Mouse (Mus musculus) lung, postnatal 25 days (tissue): ENCODE results near the gene Lcat.
A peak's percentile ranks its signal among the peaks of the same experiment; 100 is the strongest.

Source experiments
- DNase-seq: peaks from one replicate; pipeline ENCODE4 v3.0.0; 2022; ENCODE audit warnings: low spot score

Gene Lcat

GRCm38 (mm10) chr8:105942542-105942941, 640 bp downstream of the Lcat start:
- no peak for DNase-seq

GRCm38 (mm10) chr8:105942026-105942425, 1.2 kb downstream of the Lcat start:
- DNase-seq = no peak

GRCm38 (mm10) chr8:105938306-105938669, 4.9 kb downstream of the Lcat start, which contains the start of gene Psmb10:
Psmb10 (minus strand) TSS chr8:105938444.
- no peak for DNase-seq

- peak; percentile 55 for DNase-seq
These were observed 5.5 kb downstream of the Lcat start for GRCm38 (mm10) chr8:105937496-105938305.

- DNase-seq = peak; percentile 92
These were observed 6.2 kb downstream of the Lcat start for GRCm38 (mm10) chr8:105936866-105937475.

GRCm38 (mm10) chr8:105935863-105936603, 7.1 kb downstream of the Lcat start:
- no peak for DNase-seq

GRCm38 (mm10) chr8:105935105-105935504, 8.1 kb downstream of the Lcat start:
- DNase-seq = no peak

GRCm38 (mm10) chr8:105933762-105934161, 9.4 kb downstream of the Lcat start, which contains the start of gene Ctrl:
Ctrl (minus strand) TSS chr8:105933862.
- DNase-seq = no peak

- no peak for DNase-seq
These were observed 10.7 kb downstream of the Lcat start for GRCm38 (mm10) chr8:105932525-105932924.

GRCm38 (mm10) chr8:105931271-105931670, 11.9 kb downstream of the Lcat start:
- no peak for DNase-seq

GRCm38 (mm10) chr8:105930602-105931001, 12.6 kb downstream of the Lcat start:
- peak; percentile 83 for DNase-seq

- DNase-seq = no peak
These were observed 18.1 kb downstream of the Lcat start for GRCm38 (mm10) chr8:105925123-105925522.

- DNase-seq = no peak
These were observed 23.8 kb downstream of the Lcat start for GRCm38 (mm10) chr8:105919390-105919789.

- no peak for DNase-seq
These were observed 42.1 kb downstream of the Lcat start for GRCm38 (mm10) chr8:105900941-105901616.

GRCm38 (mm10) chr8:105900180-105900940, 42.8 kb downstream of the Lcat start, which contains the start of gene Pskh1:
Pskh1 (plus strand) TSS chr8:105900441.
- DNase-seq = peak; percentile 92

- no peak for DNase-seq
These were observed 45.2 kb downstream of the Lcat start for GRCm38 (mm10) chr8:105897801-105898480.

GRCm38 (mm10) chr8:105893339-105893738, 49.8 kb downstream of the Lcat start, which contains the start of gene Nrn1l:
Nrn1l (plus strand) TSS chr8:105893567.
- peak; percentile 65 for DNase-seq

- no peak for DNase-seq
These were observed 50.8 kb downstream of the Lcat start for GRCm38 (mm10) chr8:105892432-105892831.

- no peak for DNase-seq
These were observed 52.3 kb downstream of the Lcat start for GRCm38 (mm10) chr8:105890870-105891269.

GRCm38 (mm10) chr8:105889756-105890465, 53.3 kb downstream of the Lcat start:
- no peak for DNase-seq
